Mouse (Mus musculus) retina, adult 2 months (tissue): ENCODE measurements around the gene Nubp1.

Experiments used
- DNase-seq: peaks from one replicate; pipeline ENCODE4 v3.0.0-alpha.2; 2012; ENCODE audit warnings: low read depth, low spot score

Nubp1 gene

DNA sequence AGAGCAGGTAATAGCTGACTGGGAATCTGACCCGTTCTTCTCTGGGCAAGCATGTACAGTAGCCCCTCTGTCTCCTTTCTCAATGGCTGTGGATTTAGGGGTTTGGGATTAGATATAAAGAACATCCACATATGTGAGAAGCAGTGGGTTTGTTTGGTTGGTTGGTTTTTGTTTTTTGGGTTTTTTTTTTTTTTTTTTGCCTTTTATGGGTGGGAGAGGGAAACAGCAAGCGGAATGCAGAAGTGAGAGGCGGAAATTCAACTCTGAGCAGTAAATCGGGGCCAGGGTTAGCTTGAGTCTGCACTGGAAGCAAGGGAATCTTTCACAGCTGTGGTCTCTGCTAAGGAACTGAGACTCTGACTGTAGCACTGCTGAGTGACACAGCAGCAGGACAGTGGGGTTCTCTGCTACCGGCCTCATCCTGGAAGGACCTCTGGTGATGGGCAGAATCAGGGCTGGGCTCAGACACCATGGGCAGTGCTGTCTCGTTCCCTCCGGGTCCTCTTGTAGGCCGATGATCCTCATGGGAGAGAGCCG, 6.0 kb downstream of the Nubp1 start:
- no peak for DNase-seq

DNA sequence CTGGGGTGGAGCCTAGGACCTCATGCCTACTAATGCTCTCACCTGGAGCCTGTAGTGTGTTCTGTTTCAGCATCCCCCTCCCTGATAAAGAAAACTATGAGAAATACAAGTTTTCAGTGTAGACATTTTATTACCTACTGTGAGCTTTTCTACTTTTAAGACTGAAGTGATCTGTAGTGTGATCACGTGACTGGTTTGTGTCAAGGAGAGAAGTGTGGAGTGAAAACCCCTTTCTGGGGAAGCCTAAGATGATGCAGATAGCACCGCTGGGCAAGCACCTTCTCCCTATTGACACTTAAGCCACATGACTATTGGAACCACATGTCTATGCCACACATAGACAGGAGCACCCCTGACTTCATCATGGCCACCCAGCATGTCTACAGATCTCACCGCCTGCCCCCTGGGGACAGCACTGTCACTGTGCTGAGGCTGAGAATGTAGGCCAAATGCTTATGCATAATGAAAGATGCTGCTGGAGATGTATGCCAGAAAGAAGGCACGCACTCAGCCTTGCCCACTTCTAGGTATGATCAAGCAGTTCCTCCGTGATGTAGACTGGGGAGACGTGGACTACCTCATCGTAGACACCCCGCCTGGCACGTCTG, 8.8 kb downstream of the Nubp1 start:
- no peak for DNase-seq

DNA sequence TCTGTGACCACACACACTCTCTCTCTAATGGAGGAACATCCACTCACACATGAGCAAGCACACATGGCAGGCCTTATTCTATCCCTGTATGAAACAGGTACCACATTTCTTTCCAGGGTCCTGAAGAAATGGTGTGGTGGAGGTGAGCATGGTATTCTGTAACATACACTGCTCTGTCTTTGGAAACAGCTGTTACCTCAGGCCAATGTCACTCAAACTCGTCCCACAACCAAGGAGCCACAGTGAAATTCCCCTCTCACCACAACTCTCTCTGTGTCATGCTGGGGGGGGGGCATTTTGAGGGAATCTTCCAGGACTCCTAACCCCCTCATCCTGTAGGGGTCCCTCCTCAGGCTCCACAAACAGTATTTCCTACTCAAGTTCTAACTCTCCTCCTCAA, 20.2 kb downstream of the Nubp1 start:
- DNase-seq = no peak

DNA sequence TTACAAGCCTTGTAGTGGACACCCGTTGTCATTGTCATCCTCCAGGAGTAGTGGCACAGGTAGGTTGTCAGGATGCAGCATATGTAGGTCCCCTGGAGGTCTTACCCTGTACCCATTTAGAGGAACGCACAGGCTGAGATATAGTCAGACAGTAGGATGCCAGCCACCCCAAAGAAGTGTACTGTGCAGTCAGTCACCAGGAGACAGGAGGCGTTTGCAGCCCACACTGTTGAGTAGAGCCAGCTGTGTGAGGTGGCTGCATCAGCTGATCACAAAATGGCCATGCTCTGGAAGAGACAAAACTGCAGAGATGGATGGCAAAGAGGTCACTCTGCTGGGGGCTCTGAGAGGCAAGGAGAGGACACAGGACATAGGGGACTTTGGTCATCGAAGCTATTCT, 20.6 kb downstream of the Nubp1 start:
- DNase-seq = no peak

DNA sequence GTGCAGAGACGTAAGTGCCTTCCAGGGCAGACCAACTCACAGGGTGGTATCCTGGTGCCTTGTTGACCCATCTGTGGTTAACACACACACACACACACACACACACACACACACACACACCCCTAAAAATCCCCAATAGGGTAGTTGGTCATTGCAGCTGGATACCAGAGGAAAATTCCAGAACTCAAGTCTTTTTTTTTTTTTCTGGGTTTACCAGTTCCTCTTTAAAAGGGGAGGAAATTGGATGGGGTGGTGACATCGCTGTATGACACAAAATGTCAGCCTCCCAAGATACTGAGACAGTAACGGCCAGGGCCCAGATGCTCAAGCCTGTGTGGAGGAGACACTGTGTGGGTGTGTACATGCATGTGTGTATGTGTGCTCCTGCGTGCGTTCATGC, 21.6 kb downstream of the Nubp1 start:
- DNase-seq = no peak

DNA sequence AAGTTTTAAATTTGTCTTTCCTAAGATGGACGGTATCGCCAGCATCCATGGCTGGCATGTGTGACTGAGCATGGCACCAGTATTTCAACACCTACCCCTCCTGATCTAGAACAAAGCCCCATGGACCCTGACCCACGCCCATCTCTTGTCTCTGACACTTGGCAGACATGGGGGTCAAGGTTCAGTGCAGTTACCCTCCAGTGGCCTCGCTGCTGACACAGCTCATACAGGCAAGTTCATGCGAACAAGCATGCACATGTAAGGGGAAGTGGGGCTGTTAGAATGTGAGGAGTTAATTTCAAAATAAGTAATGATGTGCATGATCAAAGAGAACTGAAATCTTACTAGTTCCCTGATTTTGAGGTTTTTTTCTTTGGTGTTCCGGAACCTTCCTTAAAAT, 24.4 kb downstream of the Nubp1 start:
- DNase-seq = no peak

DNA sequence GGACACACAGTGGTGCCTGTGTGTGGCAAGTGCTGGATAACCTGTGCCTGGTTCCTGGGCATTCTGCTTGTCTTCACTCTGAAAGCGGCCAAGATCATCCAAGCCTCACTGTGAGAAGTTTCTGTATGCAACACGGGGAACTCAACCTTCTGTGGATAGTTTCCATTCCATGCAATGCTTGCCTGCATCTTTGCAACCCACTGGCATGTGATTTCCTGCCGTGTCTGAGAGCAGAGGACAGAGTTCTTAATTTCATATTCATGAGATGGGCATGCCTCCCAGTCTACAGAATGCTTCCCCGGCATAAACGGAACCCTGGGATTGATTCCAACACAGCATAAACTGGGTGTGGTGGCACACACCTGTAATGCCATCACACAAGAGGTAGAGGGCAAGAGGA, 26.3 kb downstream of the Nubp1 start:
- DNase-seq = no peak

DNA sequence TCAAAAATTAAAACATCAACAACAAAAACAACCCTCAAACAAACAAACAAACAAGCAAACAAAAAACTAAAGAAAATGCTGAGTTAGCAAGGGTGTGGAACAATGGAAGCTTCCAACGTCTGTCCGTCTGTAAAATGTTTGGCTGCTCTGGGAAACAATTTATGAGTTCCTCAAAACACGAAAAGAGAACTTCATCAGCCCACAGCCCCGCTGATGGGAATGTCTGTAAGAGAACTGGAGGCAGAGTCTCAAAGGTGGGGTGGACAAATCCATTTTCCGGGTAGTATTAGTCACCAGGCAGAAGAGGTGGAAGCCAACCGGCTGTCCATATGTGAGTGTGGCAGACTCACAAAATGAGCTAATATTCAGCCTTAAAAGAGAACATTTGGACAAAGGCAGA, 29.6 kb downstream of the Nubp1 start:
- no peak for DNase-seq

DNA sequence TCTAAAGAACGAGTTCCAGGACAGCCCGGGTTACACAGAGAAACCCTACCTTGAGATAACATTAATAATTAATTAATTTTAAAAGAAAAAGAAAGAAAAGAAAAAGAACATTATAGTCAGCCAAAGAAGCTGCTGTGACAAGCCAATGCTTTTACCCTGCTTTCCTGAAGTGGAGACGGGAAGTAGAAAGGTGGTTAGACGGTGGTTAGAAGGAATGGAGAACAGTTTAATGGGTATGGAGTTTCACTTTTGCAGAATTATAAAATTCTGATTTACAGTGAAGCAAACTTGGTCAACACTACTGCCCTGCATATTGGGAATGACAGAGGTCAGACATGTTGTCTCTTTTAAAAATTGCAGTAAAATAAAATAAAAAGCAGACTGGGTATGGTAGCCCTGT, 30.0 kb downstream of the Nubp1 start:
- no peak for DNase-seq

DNA sequence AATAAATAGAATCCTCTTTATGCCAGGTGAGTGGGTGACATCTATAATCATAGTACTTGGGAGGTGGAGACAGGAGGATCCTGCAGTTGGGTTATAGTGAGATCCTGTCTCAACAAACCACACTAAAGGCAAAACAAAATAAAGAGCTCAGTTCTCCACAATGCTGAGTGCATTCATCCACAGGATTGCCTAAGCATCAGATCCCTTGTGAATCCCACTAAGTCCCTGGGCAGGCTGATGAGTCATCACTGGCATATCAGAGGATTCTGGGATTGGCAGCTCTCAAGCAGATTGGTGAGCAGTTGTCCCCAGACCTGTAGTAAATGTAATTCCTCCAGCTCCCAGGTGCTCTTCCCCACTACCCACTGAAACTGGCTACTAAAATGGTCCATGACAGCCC, 32.0 kb downstream of the Nubp1 start:
- no peak for DNase-seq

DNA sequence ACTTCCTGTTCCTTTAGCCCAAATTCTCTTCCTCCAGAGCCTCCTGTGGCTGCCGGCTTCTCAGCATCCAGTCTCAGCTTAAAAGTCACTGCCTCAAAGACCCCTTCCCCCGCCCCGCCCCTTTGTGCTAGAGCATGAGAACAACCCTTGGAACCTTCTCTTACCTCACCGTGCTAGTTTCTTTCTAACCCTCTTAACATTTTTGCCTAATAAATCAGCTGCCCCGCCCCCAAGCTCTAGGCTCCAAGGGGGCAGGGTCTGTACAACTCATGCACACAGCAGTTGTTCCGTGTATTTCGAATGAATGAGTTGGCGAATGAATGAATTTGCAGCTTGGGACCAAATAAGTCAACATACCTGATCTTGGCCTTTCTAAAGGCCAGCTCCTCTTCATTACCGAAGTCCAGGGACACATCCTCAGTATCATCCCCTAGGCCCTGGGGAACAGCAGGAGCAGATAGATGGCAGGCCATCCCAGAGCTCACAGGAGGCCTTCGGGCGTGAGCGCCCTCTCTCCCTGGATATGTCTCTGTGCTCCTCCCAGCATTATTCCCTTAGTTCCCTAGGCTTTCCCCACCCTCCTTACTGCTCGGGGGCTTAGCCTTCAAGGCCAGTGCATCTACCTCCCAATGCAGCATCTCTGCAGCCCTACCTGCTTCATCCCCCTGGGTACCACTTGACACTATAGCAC, 35.0 kb downstream of the Nubp1 start:
- peak; percentile 9 for DNase-seq

DNA sequence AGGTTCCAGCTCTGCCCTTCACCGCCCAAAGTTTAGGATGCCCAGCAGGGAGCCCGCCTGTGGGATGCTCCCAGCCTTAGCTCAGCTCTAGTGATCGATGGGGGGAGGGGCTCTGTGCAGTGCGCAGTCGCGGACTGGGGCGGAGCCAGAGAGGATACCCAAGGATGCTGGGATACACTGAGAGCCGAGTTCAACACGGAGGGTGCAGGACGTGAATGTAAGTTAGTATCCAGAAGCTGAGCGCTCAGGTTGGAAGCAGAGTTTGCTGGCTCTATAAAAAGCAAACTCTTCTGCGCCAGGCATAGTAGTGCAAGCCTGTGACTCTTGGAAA, 35.5 kb downstream of the Nubp1 start, which contains the start of gene Tvp23a:
Gene Tvp23a, minus strand, starts transcription at position 99 of the 331 bp plus-strand sequence.
- DNase-seq = peak; percentile 72

DNA sequence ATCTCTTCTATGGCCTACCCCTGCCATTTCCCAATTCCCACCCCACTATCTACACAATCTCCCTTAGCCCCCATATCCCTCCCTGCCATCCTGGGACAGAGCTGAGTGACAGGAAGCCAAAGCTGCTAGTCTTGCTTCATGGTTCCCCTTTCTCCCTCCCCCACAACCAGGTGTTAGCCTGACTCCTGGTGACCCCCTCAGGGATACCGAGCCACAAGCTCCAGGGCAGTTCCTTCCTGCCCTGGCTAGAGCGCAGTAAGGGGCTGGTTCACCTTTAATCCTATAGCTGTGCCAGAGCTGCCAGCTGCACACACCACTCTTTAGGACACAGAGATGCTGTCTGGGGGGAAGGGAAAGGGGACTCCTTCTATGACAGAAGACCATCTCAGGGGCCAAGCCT, 36.0 kb downstream of the Nubp1 start:
- DNase-seq = no peak

DNA sequence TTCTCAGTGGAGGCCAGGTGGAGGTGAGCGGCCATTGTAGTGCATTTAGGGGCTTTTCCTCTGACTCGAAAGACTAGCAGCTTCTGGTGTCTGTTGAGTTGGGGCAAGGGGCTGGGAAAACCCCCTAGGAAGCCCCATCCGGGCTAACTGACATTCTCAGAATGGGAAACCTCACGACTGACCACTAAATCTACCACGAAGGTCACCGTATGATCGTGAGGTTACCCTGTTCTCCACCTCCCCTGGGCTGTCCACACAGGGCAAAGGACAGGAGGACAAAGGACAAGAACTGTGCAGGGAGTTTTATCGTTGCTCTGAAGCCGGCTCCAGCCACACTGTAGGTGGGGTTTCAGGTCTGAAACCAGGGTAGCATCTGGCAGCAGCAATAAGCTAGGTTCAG, 37.2 kb downstream of the Nubp1 start:
- no peak for DNase-seq

DNA sequence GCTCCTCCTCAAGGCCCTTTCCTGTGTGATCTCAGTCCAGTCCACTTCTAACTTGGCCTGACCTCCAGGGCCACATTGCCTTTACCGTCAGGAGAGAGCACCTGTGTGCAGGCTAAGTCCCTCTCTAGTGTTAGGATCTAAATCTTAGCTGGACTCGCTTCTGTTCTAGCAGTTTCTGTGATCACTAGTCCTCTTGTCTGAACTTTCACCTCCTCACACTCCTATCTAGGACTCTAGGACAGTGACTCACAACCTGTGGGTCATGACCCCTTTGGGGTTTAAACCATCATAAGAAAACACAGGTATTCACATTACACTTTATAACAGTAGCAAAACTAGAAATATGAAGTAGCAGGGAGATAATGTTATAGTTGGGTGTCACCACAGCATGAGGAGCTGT, 40.2 kb downstream of the Nubp1 start:
- DNase-seq = no peak

DNA sequence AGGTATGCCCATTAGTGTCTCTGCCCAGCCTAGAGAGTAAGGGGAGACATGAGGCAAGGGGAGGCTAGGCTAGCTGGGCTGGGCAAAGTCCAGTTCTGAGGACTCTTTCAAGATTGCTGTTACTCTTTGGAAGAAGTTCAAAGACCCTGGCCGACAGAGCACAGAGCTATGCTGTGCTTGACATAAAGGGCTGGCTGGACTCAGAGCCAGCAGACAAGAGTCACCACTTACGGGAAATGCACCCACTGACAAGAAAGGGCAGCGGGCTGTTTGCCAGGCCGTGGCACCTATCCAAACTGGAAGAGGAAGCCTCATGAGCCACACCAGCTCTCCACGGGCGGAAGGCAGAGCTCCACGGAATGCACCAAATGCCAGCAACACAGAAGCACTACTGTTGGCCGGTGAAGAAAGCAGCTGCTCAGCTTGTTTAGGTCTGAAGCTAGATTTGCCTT, 40.7 kb downstream of the Nubp1 start:
- no peak for DNase-seq

DNA sequence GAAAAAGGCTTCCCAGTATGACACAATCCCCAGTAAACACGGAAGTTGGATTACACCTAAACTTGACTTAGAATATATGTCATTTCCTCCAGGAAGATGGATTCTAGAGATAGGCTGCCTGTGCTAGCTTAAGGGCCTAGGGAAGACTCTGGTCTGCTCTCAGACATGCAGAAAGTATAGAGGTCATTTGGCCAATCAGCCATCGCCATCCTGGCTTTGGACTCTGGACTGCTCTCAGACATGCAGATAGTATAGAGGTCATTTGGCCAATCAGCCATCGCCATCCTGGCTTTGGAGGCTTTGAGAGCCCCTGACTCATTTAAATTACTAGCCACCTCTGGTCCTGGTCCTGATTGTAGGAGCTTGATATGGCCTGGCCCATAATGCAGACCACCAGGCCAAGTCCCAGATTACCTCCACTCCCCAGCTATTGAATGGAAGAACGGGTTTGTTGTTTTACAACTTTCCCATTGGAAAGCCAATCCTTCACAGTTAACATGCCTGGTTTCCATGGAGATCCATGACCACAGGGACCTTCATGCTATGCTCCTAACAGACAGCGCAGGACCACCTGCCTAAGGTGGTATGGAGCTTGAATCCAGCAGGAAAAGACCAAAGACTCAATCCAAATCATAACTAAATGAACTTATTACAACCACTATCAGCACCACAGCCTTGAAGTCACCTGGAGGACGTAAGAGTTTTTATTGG, 42.3 kb downstream of the Nubp1 start:
- DNase-seq = no peak

DNA sequence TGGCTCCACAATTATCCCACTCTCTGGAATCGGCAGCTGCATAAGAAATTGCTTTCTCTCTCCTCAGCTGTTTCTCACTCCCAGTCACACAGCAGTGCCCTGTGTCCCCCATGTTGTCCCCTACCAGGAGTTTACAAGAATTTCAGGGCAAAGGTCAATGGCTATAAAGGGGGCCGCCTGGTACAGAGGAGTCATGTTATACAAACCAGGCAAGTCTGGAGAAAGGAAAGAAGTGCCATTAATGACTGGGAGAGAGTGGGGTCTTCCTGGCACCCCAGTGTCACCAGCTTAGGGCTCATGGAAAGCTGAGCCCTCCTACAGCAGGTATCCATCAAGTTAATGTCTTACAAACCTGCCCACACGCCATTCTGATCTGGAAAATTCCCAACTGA, 42.8 kb downstream of the Nubp1 start:
- no peak for DNase-seq

DNA sequence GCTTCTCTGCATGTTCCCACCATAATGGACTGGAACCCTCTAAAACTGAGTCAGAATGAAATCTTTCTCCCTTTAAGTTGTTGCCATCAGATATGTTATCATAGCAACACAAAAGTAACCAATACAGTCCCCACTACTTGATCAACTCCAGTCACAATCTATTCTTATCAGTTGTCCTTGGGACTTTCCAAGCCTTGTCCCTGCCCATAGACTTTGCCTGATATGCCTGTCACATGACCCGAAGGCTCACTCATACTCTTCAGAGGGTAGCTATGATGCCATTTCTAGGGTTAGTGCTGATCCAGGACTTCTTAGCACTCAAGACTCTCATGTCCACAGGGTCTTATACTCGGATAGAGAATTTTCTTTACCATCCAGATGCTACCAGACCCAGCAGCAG, 48.4 kb downstream of the Nubp1 start:
- DNase-seq = no peak

DNA sequence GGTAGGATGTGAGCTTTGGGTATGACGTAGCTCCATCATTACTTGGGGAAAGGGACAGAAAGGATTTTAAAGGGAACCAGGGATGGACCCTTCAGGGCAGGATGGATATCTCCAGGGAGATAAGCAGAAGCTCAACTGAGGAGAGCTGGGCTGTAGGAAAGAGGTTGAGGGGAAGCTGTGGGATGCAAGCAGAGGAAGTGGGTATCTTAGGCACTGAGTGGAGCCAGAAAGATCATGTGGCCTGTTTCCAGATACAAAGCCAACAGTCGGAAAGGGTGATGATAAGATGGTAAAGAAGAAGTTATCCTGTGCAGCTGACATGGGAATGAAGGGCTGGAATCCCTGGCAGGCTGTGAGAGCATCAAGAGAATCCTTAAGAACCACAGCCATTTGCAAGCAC, 49.4 kb downstream of the Nubp1 start:
- no peak for DNase-seq

DNA sequence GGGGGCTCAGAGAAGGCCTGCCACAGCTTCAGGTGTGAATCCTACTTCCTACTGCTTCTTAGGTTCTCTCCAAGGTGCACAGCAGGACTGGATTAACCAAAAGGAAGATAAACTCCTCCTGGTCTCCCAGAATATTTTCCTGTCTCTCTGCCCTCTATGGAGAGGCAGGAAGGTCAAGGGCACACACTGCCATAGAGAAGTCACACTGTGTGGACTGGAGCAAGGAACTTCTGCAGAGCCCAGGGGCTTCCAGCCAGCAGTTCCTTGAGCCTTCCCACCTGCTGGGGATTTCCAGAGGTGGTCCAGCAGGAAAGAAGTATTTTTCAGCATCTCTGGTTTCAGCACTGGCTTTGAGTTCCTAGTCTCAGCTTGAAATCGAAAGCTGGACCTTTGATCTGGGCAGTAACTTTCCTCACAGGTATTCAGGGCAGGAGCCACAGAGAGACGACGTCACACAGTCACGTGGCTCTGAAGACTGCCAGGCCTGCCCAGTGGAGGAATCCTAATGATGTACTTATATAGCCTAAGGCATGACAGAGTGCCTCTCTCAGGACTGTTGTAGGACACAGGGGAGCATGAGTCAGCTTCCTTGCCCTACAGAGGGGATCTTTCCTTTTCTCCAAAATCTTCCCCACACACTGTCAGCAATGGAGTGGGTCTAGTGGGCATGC, 53.4 kb downstream of the Nubp1 start:
- no peak for DNase-seq

DNA sequence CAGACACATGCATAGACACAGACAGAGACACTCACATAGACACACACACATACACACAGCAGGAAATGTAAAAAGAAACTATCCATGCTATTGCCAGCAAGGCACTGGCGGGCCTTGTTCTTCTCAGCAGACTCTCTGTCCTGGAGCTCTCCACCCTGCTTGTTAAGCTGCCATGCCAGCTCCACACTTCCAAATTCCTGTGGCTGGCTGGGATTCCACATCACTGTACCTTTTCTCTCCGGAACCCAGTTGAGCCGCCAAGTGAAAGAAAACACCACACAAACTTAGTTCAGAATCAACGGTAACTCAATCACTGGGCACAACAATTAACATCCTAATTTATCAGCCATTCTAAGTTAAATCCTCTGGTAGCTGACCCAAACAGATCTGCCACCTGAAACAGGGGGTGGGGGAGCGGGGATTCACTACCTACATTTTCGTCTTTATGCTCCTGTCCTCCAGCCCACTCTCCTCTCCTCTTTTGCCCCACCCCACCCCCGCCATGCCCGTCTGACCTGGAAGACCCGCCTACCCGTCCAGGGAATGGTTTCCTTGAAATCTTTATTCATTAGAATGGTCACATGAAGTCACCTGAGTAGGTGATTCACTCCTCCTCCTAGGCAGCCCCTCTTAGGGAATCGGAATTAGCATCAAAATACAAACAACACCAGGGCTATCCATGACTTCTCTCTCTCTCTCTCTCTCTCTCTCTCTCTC, 55.8 kb downstream of the Nubp1 start:
- DNase-seq = no peak
